Mouse (Mus musculus) Patski (cell line): ENCODE data around the gene Olfr437. TPM values are rescaled to one million over a fixed set of nuclear protein-coding genes. Genes with fewer than 3 reads are reported as not detected.
"Not testable (repeated sequence)": the region's sequence is repeated elsewhere in the genome, so short reads cannot be mapped to it uniquely, and the experiment has no call there.

Source experiments
- ATAC-seq: fragments of 100-300 bp; one replicate; pipeline ENCODE4 v1.8.0; 2021
- CTCF ChIA-PET: fragments of 350-600 bp; sonication (Branson Sonifier 250); formaldehyde crosslinking; loops from one replicate; lab custom pipeline; 2022; ENCODE audit warnings: inconsistent platforms; lab: Charles Lee
- POLR2A ChIA-PET: fragments of 350-600 bp; sonication (Branson Sonifier 250); formaldehyde crosslinking; loops from one replicate; lab custom pipeline; 2022; ENCODE audit warnings: antibody characterized with exemption, inconsistent platforms; lab: Charles Lee
- DNase-seq: peaks from one replicate; pipeline ENCODE4 v3.0.0-alpha.2; 2011; ENCODE audit warnings: low read depth, low spot score
- H3K27me3 ChIP-seq: fragments of 371-371 bp; one replicate; pipeline ENCODE4 v1.5.1; 2021
- CTCF ChIP-seq: fragments of 100-300 bp; IDR thresholded peaks from one replicate; pipeline ENCODE4 v1.5.1; 2021
- in situ Hi-C: fragments of 300-500 bp; cut with MboI; formaldehyde crosslinking; loops from 3 replicates; pipeline ENCODE4 v1.11.1; 2018; ENCODE audit warnings: low pct_unique_long_range_greater_than_20kb, mixed read lengths
- polyA plus RNA-seq: library from polyadenylated mRNA; unstranded; gene quantifications from one replicate; pipeline ENCODE4 v1.2.3, GENCODE M21; 2021

The Olfr437 gene
- polyA plus RNA-seq, 1 experiment from 2014 or later, result not detected

DNA sequence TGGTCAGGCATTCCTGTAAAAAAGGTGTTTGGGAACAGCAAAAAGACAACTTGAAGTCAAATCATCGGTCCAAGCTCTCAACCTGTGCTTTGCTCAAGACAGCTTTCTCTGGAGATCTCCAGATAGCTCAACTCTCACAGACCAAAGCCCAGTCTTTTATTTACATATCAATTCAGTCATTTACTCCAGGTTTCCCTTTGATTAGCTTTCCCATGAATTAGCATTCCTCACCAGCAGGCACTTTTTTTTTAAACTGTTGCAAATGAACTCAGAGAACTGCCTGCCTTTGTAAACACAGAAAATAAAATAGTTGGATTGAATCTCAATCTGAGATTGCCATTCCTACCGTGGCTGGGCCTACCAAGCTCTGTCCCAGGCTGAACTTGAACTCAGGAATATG lies 42.3 kb downstream of the Olfr437 start:
- peaks cover 2% of the 10 kb centered on the region for H3K27me3 ChIP-seq
- POLR2A ChIA-PET, result interaction anchor here (0.8 kb wide), 1 partner anchor 919 kb away, joined by 3 read pairs; no protein-coding TSS in a partner anchor
- no peak for TF ChIP-seq CTCF
- in situ Hi-C loops, result no loop called here
- ATAC-seq (no peak), DNase-seq (no peak)
- CTCF ChIA-PET, result interaction anchor here (1.5 kb wide), 1 partner anchor 49 kb away, joined by 3 read pairs; no protein-coding TSS in a partner anchor

DNA sequence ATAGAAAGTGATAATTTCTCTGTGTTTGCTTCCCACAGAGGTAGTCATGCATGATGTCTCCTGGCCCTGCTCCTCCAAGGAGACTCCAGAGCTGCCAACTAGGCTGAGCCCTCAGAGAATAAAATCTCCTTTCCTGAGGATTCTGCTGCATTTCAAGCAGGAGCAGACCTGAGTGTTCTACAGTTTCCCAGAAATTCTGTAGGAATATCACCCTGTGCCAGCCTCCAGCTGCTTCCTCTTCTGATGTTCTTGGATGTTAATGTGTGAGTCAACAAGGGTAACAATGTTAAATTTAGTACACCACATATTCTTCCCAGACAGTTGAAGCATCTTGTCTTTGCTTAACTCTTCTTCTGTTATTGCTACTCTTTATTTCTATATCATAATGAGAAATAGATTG lies 49.8 kb downstream of the Olfr437 start, which contains the start of gene Olfr434:
Gene Olfr434, plus strand, starts transcription at position 149 of the 400 bp plus-strand sequence.
- peaks cover 11% of the 10 kb centered on the region for H3K27me3 ChIP-seq
- CTCF ChIA-PET, ATAC-seq, POLR2A ChIA-PET, in situ Hi-C loops, DNase-seq: not testable (repeated sequence)

Other genes with a start within 250 kb of the Olfr437 start
- not detected for gene Olfr446, start 241.9 kb upstream of the Olfr437 start, polyA plus RNA-seq
- gene Olfr444, start 214.2 kb upstream of the Olfr437 start, polyA plus RNA-seq, result not detected
- not detected for gene Olfr441, start 56.9 kb upstream of the Olfr437 start, polyA plus RNA-seq
- gene Olfr237-ps1, start 16.7 kb upstream of the Olfr437 start, polyA plus RNA-seq, result not detected
- not detected for gene Olfr13, start 8.9 kb downstream of the Olfr437 start, polyA plus RNA-seq
- gene Olfr435, start 33.9 kb downstream of the Olfr437 start, polyA plus RNA-seq, result not detected
- gene Olfr434, start 49.7 kb downstream of the Olfr437 start, polyA plus RNA-seq, result 0.05 TPM
- gene Olfr47, start 68.2 kb downstream of the Olfr437 start, polyA plus RNA-seq, result not detected
- 79.4 TPM for gene Arhgef5, start 102.3 kb downstream of the Olfr437 start, polyA plus RNA-seq
- not detected for gene Nobox, start 146.3 kb downstream of the Olfr437 start, polyA plus RNA-seq